In the genomic region with DNA sequence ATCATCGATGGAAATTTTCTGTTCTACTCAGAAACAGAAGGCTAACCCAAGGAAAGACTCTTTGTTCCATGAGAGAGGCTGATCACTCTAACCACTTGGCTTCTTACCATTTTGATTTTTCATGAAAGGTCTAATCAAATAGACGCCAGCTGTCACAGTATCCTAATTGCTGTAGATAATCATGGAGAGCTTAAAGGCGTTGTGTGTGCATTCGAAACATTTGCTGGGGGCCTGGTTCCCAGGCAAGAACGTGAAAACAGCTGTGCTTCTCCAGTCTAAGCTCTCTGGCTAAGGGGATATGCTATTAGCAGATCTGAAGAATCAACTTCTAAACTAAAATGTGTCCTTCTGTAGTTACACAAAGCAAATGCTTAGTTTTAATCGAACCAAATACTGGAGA, we compare ENCODE assay signal across 26 mouse cellular contexts.
"Had no signal": no experiment of that assay in that cellular context is flagged by ENCODE, and none has a peak within 500 bp of the region (broad histone marks: within the 10 kb centered on the region; RNA-seq: fewer than 3 reads in every experiment).

No protein-coding gene starts in this region.

- H3K36me3 ChIP-seq: heart, embryonic 13.5 days; heart, embryonic 15.5 days; hindbrain, embryonic 13.5 days; hindbrain, embryonic 15.5 days; kidney, embryonic 15.5 days; limb, embryonic 10.5 days; limb, embryonic 12.5 days; liver, embryonic 13.5 days had no signal

- H3K4me3 ChIP-seq: heart, adult 2 months; heart, embryonic 13.5 days; heart, embryonic 15.5 days; hindbrain, embryonic 13.5 days; hindbrain, embryonic 15.5 days; kidney, embryonic 15.5 days; left cerebral cortex, adult 2 months; limb, embryonic 10.5 days; limb, embryonic 12.5 days; liver, embryonic 13.5 days had no signal

- H3K9ac ChIP-seq: heart, embryonic 13.5 days; heart, embryonic 15.5 days; hindbrain, embryonic 13.5 days; hindbrain, embryonic 15.5 days; kidney, embryonic 15.5 days; limb, embryonic 12.5 days; liver, embryonic 13.5 days had no signal

- H3K27ac ChIP-seq: heart, adult 2 months; heart, embryonic 13.5 days; heart, embryonic 15.5 days; hindbrain, embryonic 13.5 days; hindbrain, embryonic 15.5 days; hindbrain, postnatal 0 days; kidney, embryonic 15.5 days; kidney, postnatal 0 days; left cerebral cortex, adult 2 months; limb, embryonic 10.5 days; limb, embryonic 12.5 days; liver, embryonic 13.5 days had no signal

- H3K4me2 ChIP-seq: heart, embryonic 11.5 days; heart, embryonic 13.5 days; heart, embryonic 15.5 days; hindbrain, embryonic 13.5 days; hindbrain, embryonic 15.5 days; kidney, embryonic 15.5 days; limb, embryonic 12.5 days; liver, embryonic 11.5 days; liver, embryonic 13.5 days had no signal

- DNase-seq: gastrocnemius, postnatal 14 days; gastrocnemius, postnatal 36 days; heart, adult 11 months; heart, adult 2 months; heart, postnatal 14 days; heart, postnatal 36 days; kidney, adult 11 months; kidney, adult 2 months; kidney, adult 9 months; kidney, postnatal 14 days; kidney, postnatal 36 days; liver; liver, embryonic 13.5 days had no signal

- H3K4me1 ChIP-seq: heart, embryonic 13.5 days; heart, embryonic 15.5 days; hindbrain, embryonic 13.5 days; hindbrain, embryonic 15.5 days; kidney, embryonic 15.5 days; limb, embryonic 10.5 days; limb, embryonic 12.5 days; liver, embryonic 13.5 days had no signal

- ATAC-seq: hindbrain, postnatal 0 days; intestine, embryonic 16.5 days had no signal

- H3K27me3 ChIP-seq: heart, embryonic 13.5 days; heart, embryonic 15.5 days; hindbrain, embryonic 13.5 days; hindbrain, embryonic 15.5 days; kidney, embryonic 15.5 days; limb, embryonic 12.5 days; liver, embryonic 13.5 days had no signal

- H3K9me3 ChIP-seq: heart, embryonic 13.5 days; heart, embryonic 15.5 days; hindbrain, embryonic 13.5 days; hindbrain, embryonic 15.5 days; kidney, embryonic 15.5 days; limb, embryonic 10.5 days; limb, embryonic 12.5 days; liver, embryonic 13.5 days had no signal
